In genomic region chr8:90965467-90966170, GRCm38 (mm10) we compare ENCODE assay signal across 27 mouse cellular contexts.
DNase-seq lines count a peak whose midpoint lies in the region; ATAC-seq and TF ChIP-seq lines count a peak whose summit lies in the region.
"Had no signal": no experiment of that assay in that cellular context is flagged by ENCODE, and none has a peak within 500 bp of the region (broad histone marks: within the 10 kb centered on the region; RNA-seq: fewer than 3 reads in every experiment).

No protein-coding gene starts in this region.

- no peak overlapping the region for H3K4me2 ChIP-seq in midbrain, embryonic 13.5 days (replicated peaks)
- H3K4me2 ChIP-seq: embryonic facial prominence, embryonic 12.5 days; hindbrain, embryonic 13.5 days; kidney, embryonic 15.5 days; lung, embryonic 15.5 days; neural tube, embryonic 13.5 days had no signal

- no peak for ATAC-seq in midbrain, embryonic 13.5 days
- ATAC-seq: activated CD4-positive, CD25-positive, alpha-beta regulatory T cell, adult 4 months; forebrain, embryonic 14.5 days; intestine, postnatal 0 days; midbrain, embryonic 16.5 days had no signal

- 3% methylated on average over 9 of the region's 9 CpGs for WGBS in macrophage (ENCODE audit: missing documents)
- 94% methylated on average over 9 of the region's 9 CpGs for WGBS in midbrain, embryonic 13.5 days

- intact Hi-C loops in heart, postnatal 25 days (cut with DNase I) = no loop called here

- H3K79me2 ChIP-seq in MEL (ENCODE audit: control insufficient read depth, insufficient read depth, low read length, poor library complexity) = peaks cover 8% of the 10 kb centered on the region
- H3K79me2 ChIP-seq in macrophage (ENCODE audit: inconsistent target) = peaks cover 88% of the 10 kb centered on the region

- no peaks in the 10 kb centered on the region for H3K27me3 ChIP-seq in MEL (ENCODE audit: control insufficient read depth in 1 of 2, insufficient read depth in 2 of 2, low read length in 2 of 2)
- no peaks in the 10 kb centered on the region for H3K27me3 ChIP-seq in splenic B cell, adult 2 months (ENCODE audit: control insufficient read depth, insufficient read depth, low read length, poor library complexity, severe bottlenecking)
- H3K27me3 ChIP-seq in midbrain, embryonic 13.5 days = no peaks in the 10 kb centered on the region
- H3K27me3 ChIP-seq: embryonic facial prominence, embryonic 12.5 days; hindbrain, embryonic 13.5 days; kidney, embryonic 15.5 days; lung, embryonic 15.5 days; neural tube, embryonic 13.5 days had no signal

- peaks cover 2 to 18% of the 10 kb centered on the region in 2 experiments; a peak in 2 of 4 replicates for H3K36me3 ChIP-seq in MEL (ENCODE audit: control insufficient read depth in 1 of 2, insufficient read depth in 2 of 2, low read length in 2 of 2)
- H3K36me3 ChIP-seq in macrophage (ENCODE audit: inconsistent target) = no peaks in the 10 kb centered on the region
- H3K36me3 ChIP-seq in splenic B cell, adult 2 months (ENCODE audit: control insufficient read depth, insufficient read depth, low read length, poor library complexity, severe bottlenecking) = no peaks in the 10 kb centered on the region
- no peaks in the 10 kb centered on the region; the same call in 1 of the 2 replicates for H3K36me3 ChIP-seq in midbrain, embryonic 13.5 days
- H3K36me3 ChIP-seq: embryonic facial prominence, embryonic 12.5 days had no signal

- no peak overlapping the region for H3K9ac ChIP-seq in MEL (ENCODE audit: control insufficient read depth, low read depth, low read length, poor library complexity, severe bottlenecking)
- no peak overlapping the region for H3K9ac ChIP-seq in midbrain, embryonic 13.5 days (replicated peaks)
- H3K9ac ChIP-seq: embryonic facial prominence, embryonic 12.5 days; hindbrain, embryonic 13.5 days; kidney, embryonic 15.5 days; liver, embryonic 14.5 days; lung, embryonic 15.5 days; neural tube, embryonic 13.5 days had no signal

- no peak overlapping the region for H3K4me3 ChIP-seq in layer of hippocampus, adult 2 months
- H3K4me3 ChIP-seq in MEL (ENCODE audit: control insufficient read depth in 1 of 2, insufficient read depth in 1 of 2, low read depth in 2 of 2, low read length in 2 of 2) (no peak overlapping the region), macrophage (ENCODE audit: inconsistent target) (peak overlapping the region; percentile 17; the same call in 1 of the 2 replicates)
- no peak overlapping the region for H3K4me3 ChIP-seq in midbrain, embryonic 13.5 days (replicated peaks)
- H3K4me3 ChIP-seq: embryonic facial prominence, embryonic 12.5 days; hindbrain, embryonic 13.5 days; kidney, embryonic 15.5 days; lung, embryonic 15.5 days; myocyte; neural tube, embryonic 13.5 days had no signal

- no peak for TF ChIP-seq POLR2A in MEL (IDR thresholded peaks at IDR 0.05; ENCODE audit: control insufficient read depth in 1 of 2, insufficient read depth in 1 of 2, low read depth in 1 of 2, low read length in 2 of 2, poor library complexity in 1 of 2)

- TF ChIP-seq CTCF in layer of hippocampus, adult 2 months (conservative IDR thresholded peaks at IDR 0.05) = no peak
- no peak for TF ChIP-seq CTCF in MEL (IDR thresholded peaks at IDR 0.05 in 2 of 3, conservative IDR thresholded peaks at IDR 0.05 in 1 of 3; ENCODE audit: control insufficient read depth in 1 of 3, insufficient read depth in 1 of 3, low read depth in 2 of 3, low read length in 3 of 3, poor library complexity in 1 of 3, severe bottlenecking in 1 of 3)

- peak overlapping the region; percentile 19; the same call in 1 of the 2 replicates for H3K27ac ChIP-seq in layer of hippocampus, adult 2 months
- H3K27ac ChIP-seq in MEL (ENCODE audit: control insufficient read depth, low read depth, low read length) (no peak overlapping the region; the same call in 1 of the 2 replicates), macrophage (peak overlapping the region; percentile 79)
- no peak overlapping the region for H3K27ac ChIP-seq in midbrain, embryonic 13.5 days
- H3K27ac ChIP-seq: embryonic facial prominence, embryonic 12.5 days; hindbrain, embryonic 13.5 days; kidney, embryonic 15.5 days; liver, embryonic 14.5 days; lung, embryonic 15.5 days; neural tube, embryonic 13.5 days had no signal

- H3K4me1 ChIP-seq in MEL (ENCODE audit: control insufficient read depth in 1 of 2, insufficient read depth in 2 of 2, low read length in 2 of 2) = peaks cover 0 to 15% of the 10 kb centered on the region in 2 experiments; a peak in 2 of 4 replicates
- peaks cover 16% of the 10 kb centered on the region for H3K4me1 ChIP-seq in midbrain, embryonic 13.5 days (replicated peaks)

- DNase-seq in layer of hippocampus, adult 2 months (ENCODE audit: low spot score in 2 of 2) = no peak
- no peak for DNase-seq in layer of hippocampus, adult 9-10 months (ENCODE audit: low spot score)
- DNase-seq in MEL (ENCODE audit: low read depth, low spot score) = peak; percentile 43
- DNase-seq in splenic B cell, adult 2 months (ENCODE audit: low read depth, low spot score) = peak; percentile 10
- no peak for DNase-seq in heart, postnatal 25 days (ENCODE audit: low spot score)
- DNase-seq: adrenal gland, adult 8-10 months; cerebellum, adult 9-10 months; cerebellum, postnatal 36 days; embryo, embryonic 11 days; heart, postnatal 14 days; kidney, postnatal 25 days; layer of hippocampus, postnatal 36 days; left cerebral cortex, postnatal 4 days; thymus, postnatal 4 days had no signal

- H3K9me3 ChIP-seq in MEL (replicated peaks; ENCODE audit: insufficient read depth, low read length) = no peaks in the 10 kb centered on the region
- H3K9me3 ChIP-seq in midbrain, embryonic 13.5 days = no peaks in the 10 kb centered on the region
- H3K9me3 ChIP-seq: embryonic facial prominence, embryonic 12.5 days; hindbrain, embryonic 13.5 days; kidney, embryonic 15.5 days; lung, embryonic 15.5 days; neural tube, embryonic 13.5 days had no signal

- no peak for TF ChIP-seq EP300 in MEL (IDR thresholded peaks at IDR 0.05; ENCODE audit: low read depth in 1 of 2, low read length in 2 of 2)

- TF ChIP-seq RAD21 in MEL (IDR thresholded peaks at IDR 0.05; ENCODE audit: low read depth, low read length) = no peak

TF ChIP-seq in MEL, 35 proteins besides CTCF, POLR2A, EP300 and RAD21:
- TF ChIP-seq SIN3A (IDR thresholded peaks at IDR 0.05; ENCODE audit: low read length) (no peak), MYC (IDR thresholded peaks at IDR 0.05; ENCODE audit: low read depth, low read length) (no peak), GATA1 (IDR thresholded peaks at IDR 0.05; ENCODE audit: low read depth, low read length) (no peak), MXI1 (IDR thresholded peaks at IDR 0.05; ENCODE audit: low read depth, low read length) (no peak), JUND (IDR thresholded peaks at IDR 0.05; ENCODE audit: low read depth, low read length) (no peak), GABPA (IDR thresholded peaks at IDR 0.05; ENCODE audit: low read depth, low read length) (no peak), CHD2 (IDR thresholded peaks at IDR 0.05; ENCODE audit: low read length) (no peak), E2F4 (IDR thresholded peaks at IDR 0.05; ENCODE audit: borderline replicate concordance, low read depth, low read length) (no peak), BHLHE40 (IDR thresholded peaks at IDR 0.05; ENCODE audit: borderline replicate concordance, low read depth, low read length) (no peak), RCOR1 (IDR thresholded peaks at IDR 0.05; ENCODE audit: low read depth, low read length) (no peak), ZC3H11A (IDR thresholded peaks at IDR 0.05; ENCODE audit: low read depth, low read length) (no peak), KAT2A (conservative IDR thresholded peaks at IDR 0.05; ENCODE audit: low read depth, low read length) (no peak), SMC3 (IDR thresholded peaks at IDR 0.05; ENCODE audit: low read depth, low read length) (no peak), NELFE (IDR thresholded peaks at IDR 0.05; ENCODE audit: low read depth, low read length) (no peak)

Comparison
In these comparisons a context has a peak if more than half of its experiments do, and no peak if none do; other contexts are left out.
1. DNase-seq: peak in MEL (single experiment) and splenic B cell, adult 2 months (single experiment); none in layer of hippocampus, adult 2 months (0 of 2), layer of hippocampus, adult 9-10 months (single experiment) and heart, postnatal 25 days (single experiment).
2. H3K27ac ChIP-seq: peak in layer of hippocampus, adult 2 months (single experiment) and macrophage (single experiment); none in MEL (single experiment) and midbrain, embryonic 13.5 days (single experiment).